Mouse (Mus musculus) forebrain, embryonic 12.5 days (tissue): ENCODE data around the gene Ccdc154. TPM values are rescaled to one million over a fixed set of nuclear protein-coding genes. Genes with fewer than 3 reads are reported as not detected.

Experiments used
- polyA plus RNA-seq: library from polyadenylated mRNA; unstranded; fragments of >200 nt; fragmentation: Nextera tagmentation; extraction: Ambion mirVana; gene quantifications from 2 replicates; pipeline ENCODE4 v1.2.1, GENCODE M21; 2016

The Ccdc154 gene
- polyA plus RNA-seq, 1 experiment from 2014 or later, result not detected

Other genes starting within 250 kb of the Ccdc154 start
- 76.5 and 78.2 TPM in 2 replicates for gene Mapk8ip3, start 225.5 kb upstream of the Ccdc154 start, polyA plus RNA-seq
- gene Jpt2, start 201.8 kb upstream of the Ccdc154 start, polyA plus RNA-seq, result 304 and 312 TPM in 2 replicates
- gene Cramp1l, start 146.7 kb upstream of the Ccdc154 start, polyA plus RNA-seq, result 12.8 and 14.6 TPM in 2 replicates
- gene Ift140, start 146.4 kb upstream of the Ccdc154 start, polyA plus RNA-seq, result 28.1 and 31.8 TPM in 2 replicates
- 8.2 and 9.1 TPM in 2 replicates for gene Tmem204, start 78.9 kb upstream of the Ccdc154 start, polyA plus RNA-seq
- 42.4 and 47.5 TPM in 2 replicates for gene Telo2, start 46.5 kb upstream of the Ccdc154 start, polyA plus RNA-seq
- gene Ptx4, start 41.7 kb upstream of the Ccdc154 start, polyA plus RNA-seq, result 0.18 TPM in 1 of 2 replicates, not detected in the other
- 23.9 and 26.1 TPM in 2 replicates for gene Clcn7, start 29.1 kb upstream of the Ccdc154 start, polyA plus RNA-seq
- not detected in 2 replicates for gene Gm38655, start 13.0 kb downstream of the Ccdc154 start, polyA plus RNA-seq
- gene BC003965, start 22.1 kb downstream of the Ccdc154 start, polyA plus RNA-seq, result 36.2 and 37.3 TPM in 2 replicates
- 10.0 and 11.3 TPM in 2 replicates for gene Unkl, start 25.9 kb downstream of the Ccdc154 start, polyA plus RNA-seq
- gene Gnptg, start 77.7 kb downstream of the Ccdc154 start, polyA plus RNA-seq, result 60.1 and 64.4 TPM in 2 replicates
- 61.0 and 64.2 TPM in 2 replicates for gene Tsr3, start 77.7 kb downstream of the Ccdc154 start, polyA plus RNA-seq
- 2.9 and 3.8 TPM in 2 replicates for gene Baiap3, start 93.9 kb downstream of the Ccdc154 start, polyA plus RNA-seq
- 849 and 866 TPM in 2 replicates for gene Ube2i, start 112.2 kb downstream of the Ccdc154 start, polyA plus RNA-seq
- not detected in 2 replicates for gene Prss34, start 135.9 kb downstream of the Ccdc154 start, polyA plus RNA-seq
- gene Prss28, start 146.2 kb downstream of the Ccdc154 start, polyA plus RNA-seq, result not detected in 2 replicates
- gene Prss29, start 156.2 kb downstream of the Ccdc154 start, polyA plus RNA-seq, result not detected in 2 replicates
- not detected in 2 replicates for gene Tpsab1, start 183.1 kb downstream of the Ccdc154 start, polyA plus RNA-seq
- gene Tpsb2, start 203.8 kb downstream of the Ccdc154 start, polyA plus RNA-seq, result not detected in 2 replicates
- 0.29 and 0.45 TPM in 2 replicates for gene Tpsg1, start 206.8 kb downstream of the Ccdc154 start, polyA plus RNA-seq